Mouse (Mus musculus): ENCODE data around the gene Ceacam16.

Gene Ceacam16

DNA sequence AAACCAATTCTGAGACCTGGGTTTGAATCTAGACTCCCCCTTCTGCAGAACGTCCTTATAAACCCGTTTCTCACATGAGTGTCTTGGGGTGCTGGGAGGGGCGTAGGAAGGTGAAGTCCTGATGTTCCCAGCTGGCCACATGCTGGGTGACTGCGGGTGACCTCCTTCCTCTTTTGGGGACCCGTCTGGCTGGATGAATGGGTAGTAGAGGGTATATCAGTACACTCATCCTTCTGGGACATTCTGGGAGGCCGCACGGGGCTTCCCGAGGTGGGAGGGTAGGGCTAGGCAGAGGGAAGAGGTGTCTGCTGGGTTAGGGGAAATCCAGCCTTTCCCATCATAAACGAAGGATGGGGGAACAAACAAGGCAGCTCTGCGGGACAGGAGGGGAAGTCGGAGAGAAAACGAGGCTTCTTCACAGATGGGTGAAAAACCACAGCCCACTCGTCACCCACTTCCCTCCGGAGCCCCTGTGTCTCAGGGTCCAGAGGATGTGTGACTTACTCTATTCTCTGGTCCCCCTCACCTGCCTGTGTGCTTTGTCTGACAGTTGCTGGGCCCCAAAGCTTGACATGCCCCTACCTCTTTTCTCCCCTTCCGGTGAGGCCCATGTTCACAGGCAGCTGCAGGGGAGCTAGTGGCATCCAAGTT, 16.5 kb downstream of the Ceacam16 start:
- DNase-seq (ENCODE audit: low read depth in 2 of 2, low spot score in 2 of 2), result no peak

GRCm38 (mm10) chr7:19843561-19843960, 17.5 kb downstream of the Ceacam16 start:
- DNase-seq (ENCODE audit: low read depth in 2 of 2, low spot score in 2 of 2), result peak; percentile 67 to 75

DNA sequence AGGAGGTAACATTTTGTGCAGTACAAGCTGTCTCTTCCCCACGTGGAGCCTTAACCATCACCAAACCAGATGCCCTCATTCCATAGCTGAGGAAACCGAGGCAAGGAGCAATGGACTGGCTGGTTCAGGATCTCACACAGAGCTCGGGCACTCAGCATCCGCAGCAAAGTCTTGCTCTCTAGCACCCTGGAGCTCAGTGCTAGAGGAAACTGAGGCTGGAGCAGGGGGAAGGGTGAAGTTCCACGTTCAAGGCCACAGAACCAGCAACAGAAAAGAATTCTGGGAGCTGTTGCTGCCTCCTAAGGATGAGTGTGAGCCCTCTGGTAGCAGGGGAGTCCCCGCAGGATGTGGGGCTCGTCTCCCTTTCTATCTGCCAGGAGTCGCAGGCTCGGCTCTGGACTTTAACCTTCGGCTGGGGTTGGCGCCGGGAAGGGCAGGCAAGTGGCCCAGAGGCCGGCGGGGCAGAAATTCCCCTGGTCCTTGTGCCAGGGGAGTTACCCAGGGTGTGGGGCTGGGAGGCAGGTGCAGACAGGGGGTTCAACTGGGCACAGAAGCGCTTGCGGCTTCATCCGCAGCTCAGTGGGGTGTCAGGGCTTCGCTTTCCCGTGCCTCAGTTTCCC, 18.1 kb downstream of the Ceacam16 start:
- no peak for DNase-seq (ENCODE audit: low read depth in 2 of 2, low spot score in 2 of 2)

GRCm38 (mm10) chr7:19841686-19842413, 19.2 kb downstream of the Ceacam16 start:
- no peak for DNase-seq (ENCODE audit: low read depth in 2 of 2, low spot score in 2 of 2)

- no peak for DNase-seq (ENCODE audit: low read depth in 2 of 2, low spot score in 2 of 2)
These were observed 20.2 kb downstream of the Ceacam16 start for GRCm38 (mm10) chr7:19840936-19841335.

DNA sequence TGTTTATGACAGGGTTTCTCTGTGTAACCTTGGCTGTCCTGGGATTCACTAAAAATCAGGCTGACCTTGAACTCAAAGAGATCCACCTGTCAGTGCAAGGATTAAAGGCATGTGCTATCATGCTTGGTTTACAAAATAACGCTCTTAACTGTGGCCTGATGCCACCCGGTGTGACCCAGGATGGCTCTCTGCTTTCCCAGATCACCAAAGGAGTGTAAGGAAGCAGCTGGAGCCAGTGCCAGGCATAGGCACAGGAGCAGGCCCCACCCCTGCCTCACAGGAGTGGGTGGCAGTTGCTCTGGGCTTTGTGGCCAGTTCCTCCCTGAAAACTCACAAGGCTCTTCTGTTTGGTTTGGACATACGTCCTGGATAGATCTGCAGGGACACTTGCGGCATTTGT, 20.7 kb downstream of the Ceacam16 start:
- no peak for DNase-seq (ENCODE audit: low read depth in 2 of 2, low spot score in 2 of 2)

DNA sequence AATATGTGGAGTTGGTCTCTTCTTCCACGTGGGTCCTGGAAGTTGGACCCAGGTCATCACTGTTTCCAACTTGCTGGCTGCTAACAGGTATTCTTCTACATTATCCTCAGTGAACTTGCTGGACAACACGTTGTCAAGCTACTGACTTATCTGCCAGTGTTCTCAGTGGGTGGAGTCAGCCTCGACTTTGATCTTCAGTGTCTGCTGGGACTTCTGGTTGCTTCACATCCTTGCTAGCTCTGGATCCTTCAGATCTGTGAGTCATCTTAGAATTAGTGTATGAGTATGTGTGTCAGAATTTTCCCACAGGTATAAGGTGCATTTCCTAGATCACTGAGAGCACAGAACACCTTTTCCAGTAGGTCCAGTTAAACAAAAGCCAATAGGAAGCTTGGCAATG, 24.3 kb downstream of the Ceacam16 start:
- no peak for DNase-seq (ENCODE audit: low read depth in 2 of 2, low spot score in 2 of 2)

DNA sequence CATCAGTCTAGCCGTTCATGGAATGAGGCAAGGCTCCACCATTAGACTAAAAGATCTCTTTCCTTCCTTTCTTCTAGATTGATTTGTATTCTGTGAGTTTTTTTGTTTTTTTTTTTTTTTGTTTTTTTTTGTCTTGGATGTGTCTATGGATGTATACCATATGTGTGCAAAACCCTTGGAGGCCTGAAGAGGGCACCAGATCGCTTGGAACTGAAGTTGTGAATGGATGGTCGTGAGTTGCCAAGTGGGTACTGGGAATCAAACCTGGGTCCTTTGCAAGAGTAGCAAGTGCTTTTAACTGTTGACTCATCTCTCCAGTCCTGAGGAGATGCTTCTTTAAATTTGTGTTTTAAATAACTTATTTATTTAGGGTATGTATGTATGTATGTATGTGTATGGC, 27.0 kb downstream of the Ceacam16 start:
- DNase-seq (ENCODE audit: low read depth in 2 of 2, low spot score in 2 of 2), result no peak

DNA sequence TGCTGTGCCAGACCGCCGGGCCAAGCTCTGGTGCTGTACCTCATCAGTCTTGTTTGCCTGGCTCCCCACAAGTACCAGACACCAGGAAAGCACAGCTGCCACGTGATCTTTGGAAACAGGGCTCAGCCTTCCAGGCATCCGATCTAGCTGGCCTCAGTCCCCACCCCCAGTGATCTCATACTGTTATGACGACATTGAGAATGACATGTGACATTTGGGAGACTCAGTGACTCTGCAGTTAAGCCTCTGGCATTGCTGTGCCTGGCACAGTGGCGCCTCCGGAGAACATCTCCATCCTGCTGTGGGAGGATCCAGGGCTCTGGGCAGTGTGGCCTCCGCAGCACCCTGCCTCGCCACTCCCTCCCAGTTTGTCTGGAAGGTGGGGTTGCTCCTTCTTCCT, 29.3 kb downstream of the Ceacam16 start:
- DNase-seq (ENCODE audit: low read depth in 2 of 2, low spot score in 2 of 2), result no peak

DNA sequence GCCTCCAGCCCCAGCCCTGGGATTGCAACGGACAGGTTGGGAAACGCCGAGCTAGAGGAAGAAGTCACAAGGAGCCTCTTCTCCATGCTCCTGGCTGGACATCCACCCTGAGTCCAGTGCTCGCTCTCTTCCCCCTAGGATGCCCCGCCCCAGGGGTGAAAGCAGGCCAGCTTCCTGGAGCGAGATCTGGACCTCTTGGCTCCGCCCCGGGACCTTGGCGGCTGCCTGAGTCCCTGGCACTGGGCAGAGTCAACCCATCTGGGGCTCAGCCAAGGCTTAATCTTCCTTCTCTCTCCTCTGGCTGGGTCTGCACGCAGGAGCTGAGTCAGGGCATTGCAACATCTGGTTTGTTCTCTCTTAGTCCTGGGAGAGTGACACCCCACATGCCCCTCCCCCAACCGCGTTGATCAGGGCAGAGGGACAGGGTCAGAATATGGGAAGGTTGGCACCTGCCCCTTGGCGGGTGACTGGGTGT, 30.4 kb downstream of the Ceacam16 start:
- DNase-seq (ENCODE audit: low read depth in 2 of 2, low spot score in 2 of 2), result no peak

- no peak for DNase-seq (ENCODE audit: low read depth in 2 of 2, low spot score in 2 of 2)
These were observed 31.4 kb downstream of the Ceacam16 start for GRCm38 (mm10) chr7:19829694-19830093.

DNA sequence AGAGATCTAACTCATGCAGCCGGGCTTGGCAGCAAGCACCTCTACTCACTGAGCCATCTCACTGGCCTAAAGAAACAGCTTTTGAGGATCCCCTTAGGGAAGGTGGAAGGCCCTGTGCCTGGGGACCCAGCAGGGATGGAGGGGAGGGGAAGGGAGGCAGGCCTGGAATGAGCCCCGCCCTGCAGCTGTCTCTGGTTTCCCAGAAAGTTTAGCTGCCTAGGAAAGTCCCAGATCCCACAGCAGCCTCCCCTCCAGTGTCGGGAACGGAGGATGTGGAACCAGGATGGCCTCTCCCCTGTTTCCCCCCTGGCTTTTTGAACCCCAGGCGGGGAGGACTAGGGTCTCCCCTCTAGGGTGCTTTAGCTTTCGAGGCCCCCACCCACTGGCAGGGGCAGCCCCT, 34.3 kb downstream of the Ceacam16 start:
- DNase-seq (ENCODE audit: low read depth in 2 of 2, low spot score in 2 of 2), result no peak

GRCm38 (mm10) chr7:19824182-19824973, 36.7 kb downstream of the Ceacam16 start:
- DNase-seq (ENCODE audit: low read depth in 2 of 2, low spot score in 2 of 2), result peak; percentile 46 to 50

- DNase-seq (ENCODE audit: low read depth in 2 of 2, low spot score in 2 of 2), result no peak
These were observed 37.6 kb downstream of the Ceacam16 start for GRCm38 (mm10) chr7:19823256-19824181.

- DNase-seq (ENCODE audit: low read depth in 2 of 2, low spot score in 2 of 2), result peak; percentile 42
These were observed 38.5 kb downstream of the Ceacam16 start, which contains the start of gene Bcl3 for GRCm38 (mm10) chr7:19822604-19823058. Bcl3 (minus strand) TSS chr7:19822770.

DNA sequence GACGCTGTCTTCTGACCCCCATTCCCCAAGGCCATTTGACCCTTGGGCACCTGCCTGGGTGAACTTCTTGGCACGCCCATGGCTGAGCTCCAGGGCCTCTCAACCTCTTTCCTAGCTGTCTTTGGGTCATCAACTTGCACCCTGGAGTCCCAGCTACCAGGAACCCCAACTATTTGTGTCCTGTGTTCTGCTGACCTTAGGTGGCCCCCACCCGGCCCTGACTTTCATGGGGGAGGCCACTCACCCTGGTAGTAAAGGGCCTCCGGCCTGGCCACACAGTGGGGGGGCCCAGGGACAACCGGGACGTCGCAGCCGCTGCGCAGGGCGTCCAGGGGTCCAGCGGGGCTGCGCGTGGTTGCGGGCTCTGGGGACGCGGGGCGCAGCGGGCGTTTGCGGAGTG, 38.9 kb downstream of the Ceacam16 start:
- DNase-seq (ENCODE audit: low read depth in 2 of 2, low spot score in 2 of 2), result no peak

DNA sequence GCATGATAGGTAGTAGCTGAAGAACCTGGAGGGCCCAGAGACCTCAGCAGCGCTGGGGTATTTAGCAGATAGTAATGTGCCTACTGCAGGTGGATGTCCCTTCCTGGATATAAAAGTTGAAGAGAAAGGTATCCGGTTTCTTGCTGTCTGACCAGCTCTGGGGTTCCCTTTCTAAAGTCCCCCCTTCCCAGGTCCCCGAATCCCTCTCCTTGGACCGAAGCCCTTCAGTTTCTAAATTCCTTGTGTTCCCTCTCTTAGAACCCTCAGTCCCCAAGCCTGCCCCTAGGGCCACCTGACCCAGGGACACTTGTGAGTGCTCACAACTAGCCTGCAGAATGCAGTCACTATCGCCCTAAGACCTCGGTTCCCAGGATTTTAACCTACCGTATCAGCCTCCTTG, 39.5 kb downstream of the Ceacam16 start:
- no peak for DNase-seq (ENCODE audit: low read depth in 2 of 2, low spot score in 2 of 2)

- DNase-seq (ENCODE audit: low read depth in 2 of 2, low spot score in 2 of 2), result no peak
These were observed 40.6 kb downstream of the Ceacam16 start for GRCm38 (mm10) chr7:19820347-19821048.

DNA sequence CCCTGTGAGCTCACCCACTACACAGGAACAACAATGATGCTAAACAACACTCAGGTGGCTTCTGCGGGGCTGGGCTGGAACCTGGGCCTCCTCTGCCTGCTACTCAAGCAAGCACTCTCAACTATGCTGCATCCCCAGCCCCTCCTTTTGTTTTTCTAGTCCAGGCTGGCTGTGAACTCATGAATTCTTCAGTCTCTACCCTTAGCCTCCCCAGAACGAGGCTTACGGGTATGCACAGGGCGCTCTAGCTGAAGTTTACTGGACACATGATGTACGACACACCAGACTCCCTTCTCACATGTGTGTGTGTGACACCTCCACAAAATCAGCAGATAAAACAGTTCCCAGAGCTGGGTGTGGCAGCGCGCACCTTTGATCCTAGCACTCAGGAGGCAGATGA, 42.2 kb downstream of the Ceacam16 start:
- DNase-seq (ENCODE audit: low read depth in 2 of 2, low spot score in 2 of 2), result no peak

DNA sequence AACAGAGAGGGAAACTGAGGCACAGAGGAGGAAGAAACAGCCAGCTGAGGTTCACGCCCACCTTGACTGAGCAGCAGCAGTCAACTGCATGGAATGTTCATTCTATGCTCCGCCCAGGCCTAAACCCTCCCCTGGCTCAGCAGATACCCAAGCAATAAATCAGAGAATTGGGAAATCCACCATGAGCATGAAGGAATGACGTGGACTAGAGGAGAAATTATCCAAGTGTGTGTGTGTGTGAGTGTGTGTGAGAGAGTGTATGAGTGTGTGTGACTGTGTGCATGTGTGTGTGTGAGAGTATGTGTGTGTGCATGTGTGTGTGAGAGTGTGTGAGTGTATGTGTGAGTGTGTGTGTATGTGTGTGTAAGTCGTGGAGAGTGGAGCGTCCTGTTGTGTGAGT, 42.7 kb downstream of the Ceacam16 start:
- no peak for DNase-seq (ENCODE audit: low read depth in 2 of 2, low spot score in 2 of 2)
